Mouse (Mus musculus) liver, embryonic 12.5 days (tissue): ENCODE measurements at regions not wholly inside any gene's neighbourhood (a gene's known extent, or its start where the extent isn't known, plus 50 kb on each side); places are given as distances from the start of the nearest gene placed in this dataset.

Experiments
- ATAC-seq: fragments of 200-750 bp; cut with Nextera tagmentation; 2 replicates; pipeline ENCODE4 v1.8.0; 2017; ENCODE audit warnings: moderate number of reproducible peaks, mild to moderate bottlenecking, moderate library complexity
- H3K27ac ChIP-seq: fragments of 300-500 bp; sonication (generic); 2 replicates; pipeline ENCODE4 v1.5.1; 2016; ENCODE audit warnings: mild to moderate bottlenecking
- H3K27me3 ChIP-seq: fragments of 300-500 bp; sonication (generic); replicated peaks from 2 replicates; pipeline ENCODE4 v1.6.1; 2016; ENCODE audit warnings: mild to moderate bottlenecking, moderate library complexity
- H3K36me3 ChIP-seq: fragments of 300-500 bp; sonication (generic); 2 replicates; pipeline ENCODE4 v1.6.1; 2016; ENCODE audit warnings: mild to moderate bottlenecking, moderate library complexity
- H3K4me1 ChIP-seq: fragments of 300-500 bp; sonication (generic); 2 replicates; pipeline ENCODE4 v1.6.1; 2016
- H3K4me2 ChIP-seq: fragments of 300-500 bp; sonication (generic); 2 replicates; pipeline ENCODE4 v1.6.1; 2016; ENCODE audit warnings: mild to moderate bottlenecking, moderate library complexity
- H3K4me3 ChIP-seq: fragments of 300-500 bp; sonication (generic); 2 replicates; pipeline ENCODE4 v1.5.1; 2016; ENCODE audit warnings: mild to moderate bottlenecking, moderate library complexity
- H3K9ac ChIP-seq: fragments of 300-500 bp; sonication (generic); 2 replicates; pipeline ENCODE4 v1.6.1; 2016; ENCODE audit warnings: mild to moderate bottlenecking, moderate library complexity
- H3K9me3 ChIP-seq: fragments of 300-500 bp; sonication (generic); replicated peaks from 2 replicates; pipeline ENCODE4 v1.6.1; 2016; ENCODE audit warnings: mild to moderate bottlenecking, moderate library complexity
- WGBS: fragments of 180-500 bp; shearing (Covaris S2); methylation state at CpG from one replicate; pipeline ENCODE4 v1.1.7; 2016; ENCODE audit not compliant: insufficient replicate concordance; 5-methylcytosine and 5-hydroxymethylcytosine counted together

DNA sequence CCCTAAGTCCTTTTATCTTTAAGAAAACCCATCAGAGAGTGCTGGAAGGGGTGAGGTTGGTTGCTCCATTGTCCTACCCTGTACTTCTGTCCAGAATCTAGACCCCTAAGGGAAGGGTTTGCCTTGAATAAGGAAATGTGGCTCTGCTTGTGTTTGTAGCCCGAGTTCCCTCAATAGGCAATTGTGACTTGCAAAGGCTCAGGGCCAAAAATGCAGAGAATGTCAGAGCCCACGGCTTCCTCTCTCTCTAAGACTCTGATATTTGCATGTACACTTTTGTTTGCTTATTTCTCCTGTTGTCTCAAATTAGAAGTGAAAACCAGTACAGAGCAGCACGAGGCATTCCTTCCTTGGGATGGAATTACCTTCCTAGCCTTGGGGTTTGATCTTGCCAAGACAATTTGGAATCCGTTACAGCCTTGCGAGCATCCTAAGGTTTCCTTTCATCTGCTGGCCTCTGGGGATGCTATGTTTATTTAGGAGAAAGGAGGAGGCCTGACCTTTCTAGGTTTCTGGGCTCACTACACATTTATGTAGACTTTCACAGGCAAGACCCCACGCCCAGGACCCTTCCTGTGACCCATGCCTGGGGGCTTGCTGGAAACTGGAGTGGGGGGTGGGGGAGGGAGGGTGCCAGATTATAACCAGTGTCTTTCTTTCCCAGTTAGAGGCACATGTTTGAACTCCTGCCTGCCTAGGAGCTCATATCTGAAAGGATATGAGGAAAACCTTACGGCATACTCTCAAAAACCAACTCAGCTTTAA is 181.8 kb downstream of the Trim29 start:
- H3K36me3 ChIP-seq, result no peaks in the 10 kb centered on the region
- ATAC-seq, result no peak
- H3K9me3 ChIP-seq, result no peaks in the 10 kb centered on the region
- WGBS, result 44% methylated on average over 7 of the region's 7 CpGs
- H3K27ac ChIP-seq, result no peak overlapping the region
- no peaks in the 10 kb centered on the region for H3K4me1 ChIP-seq
- no peaks in the 10 kb centered on the region for H3K27me3 ChIP-seq
- H3K4me2 ChIP-seq, result no peak overlapping the region
- H3K4me3 ChIP-seq, result no peak overlapping the region
- no peak overlapping the region for H3K9ac ChIP-seq

- Histone ChIP-seq H3K4me2 (no peak overlapping the region), H3K9ac (no peak overlapping the region), H3K27me3 (no peaks in the 10 kb centered on the region), H3K4me1 (no peaks in the 10 kb centered on the region), H3K36me3 (no peaks in the 10 kb centered on the region), H3K27ac (no peak overlapping the region), H3K9me3 (no peaks in the 10 kb centered on the region), H3K4me3 (no peak overlapping the region)
- no peak for ATAC-seq
- 72% methylated on average over 14 of the region's 14 CpGs for WGBS
Observed at GRCm38 (mm10) chr9:43498596-43498995, 187.9 kb downstream of the Trim29 start.

DNA sequence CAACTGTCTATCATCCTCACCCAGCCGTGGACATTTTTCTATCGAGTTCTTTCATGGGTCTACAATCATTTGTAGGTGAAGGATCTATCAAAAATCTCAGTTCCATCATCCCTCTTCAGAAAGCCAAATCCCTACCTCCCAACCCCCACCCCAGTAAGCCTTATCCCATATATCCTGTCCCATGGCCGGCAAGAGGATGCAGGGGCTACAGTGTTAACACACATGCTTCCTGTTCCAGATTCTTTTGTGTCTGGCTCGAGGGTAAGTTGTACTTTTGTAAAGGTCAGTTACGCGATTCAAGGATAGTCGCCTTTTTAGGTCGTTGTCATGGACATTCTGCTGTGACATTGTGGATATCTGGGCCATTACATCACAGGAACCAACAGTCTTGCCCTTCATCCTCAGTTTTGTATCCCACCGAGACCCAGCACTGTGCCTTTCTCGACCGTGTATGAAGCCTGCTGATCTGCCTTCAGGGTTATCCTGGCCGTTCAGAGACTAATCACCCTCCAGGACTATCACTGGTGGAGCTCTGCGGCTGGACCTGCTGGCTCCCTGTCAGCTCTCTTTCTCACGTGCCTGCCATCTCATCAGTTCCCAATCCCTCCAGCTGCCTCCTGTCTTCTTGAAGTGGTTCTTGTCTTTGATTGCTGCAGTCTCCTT is 193.8 kb downstream of the Trim29 start:
- WGBS, result 31% methylated on average over 14 of the region's 14 CpGs
- Histone ChIP-seq H3K9me3 (no peaks in the 10 kb centered on the region), H3K4me1 (no peaks in the 10 kb centered on the region), H3K27ac (no peak overlapping the region), H3K4me2 (no peak overlapping the region), H3K4me3 (no peak overlapping the region), H3K9ac (no peak overlapping the region), H3K27me3 (no peaks in the 10 kb centered on the region), H3K36me3 (no peaks in the 10 kb centered on the region)
- no peak for ATAC-seq

DNA sequence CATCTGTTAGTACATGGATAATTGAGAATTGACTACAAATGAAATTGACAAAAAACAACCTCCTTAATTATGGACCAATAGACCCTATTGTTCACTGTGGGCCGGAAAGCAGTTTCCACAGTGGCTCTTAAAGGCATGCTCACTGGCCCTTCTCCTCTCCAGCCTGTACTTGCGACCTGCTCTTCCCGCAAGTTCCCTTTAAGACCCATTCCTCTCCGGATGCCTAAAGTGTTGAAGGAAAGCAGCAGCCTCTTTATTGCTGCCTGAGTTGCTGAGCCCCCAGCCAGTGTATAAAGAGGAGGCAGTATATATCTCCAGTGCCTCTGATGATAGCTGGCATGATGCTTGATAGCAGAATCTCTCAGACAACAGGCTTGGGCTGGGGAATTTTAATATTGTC is 195.2 kb downstream of the Trim29 start:
- H3K4me3 ChIP-seq, result no peak overlapping the region
- no peak overlapping the region for H3K4me2 ChIP-seq
- H3K9me3 ChIP-seq, result no peaks in the 10 kb centered on the region
- no peak for ATAC-seq
- no peak overlapping the region for H3K27ac ChIP-seq
- WGBS, result 42% methylated on average over 4 of the region's 4 CpGs
- H3K36me3 ChIP-seq, result no peaks in the 10 kb centered on the region
- no peaks in the 10 kb centered on the region for H3K27me3 ChIP-seq
- H3K9ac ChIP-seq, result no peak overlapping the region
- no peaks in the 10 kb centered on the region for H3K4me1 ChIP-seq

- H3K9ac ChIP-seq, result no peak overlapping the region
- no peak for ATAC-seq
- H3K4me2 ChIP-seq, result no peak overlapping the region
- H3K4me1 ChIP-seq, result no peaks in the 10 kb centered on the region
- H3K36me3 ChIP-seq, result no peaks in the 10 kb centered on the region
- H3K9me3 ChIP-seq, result no peaks in the 10 kb centered on the region
- H3K4me3 ChIP-seq, result no peak overlapping the region
- H3K27me3 ChIP-seq, result no peaks in the 10 kb centered on the region
- WGBS, result 41% methylated on average over 6 of the region's 6 CpGs
- no peak overlapping the region for H3K27ac ChIP-seq
Observed at GRCm38 (mm10) chr9:43506276-43506675, 195.6 kb downstream of the Trim29 start.

GRCm38 (mm10) chr9:43512806-43513205 is 202.2 kb downstream of the Trim29 start:
- no peak overlapping the region for H3K4me2 ChIP-seq
- H3K27ac ChIP-seq, result no peak overlapping the region
- H3K4me1 ChIP-seq, result no peaks in the 10 kb centered on the region
- no peaks in the 10 kb centered on the region for H3K36me3 ChIP-seq
- no peak for ATAC-seq
- H3K27me3 ChIP-seq, result no peaks in the 10 kb centered on the region
- H3K9ac ChIP-seq, result no peak overlapping the region
- WGBS, result 49% methylated on average over 6 of the region's 6 CpGs
- no peaks in the 10 kb centered on the region for H3K9me3 ChIP-seq
- H3K4me3 ChIP-seq, result no peak overlapping the region

DNA sequence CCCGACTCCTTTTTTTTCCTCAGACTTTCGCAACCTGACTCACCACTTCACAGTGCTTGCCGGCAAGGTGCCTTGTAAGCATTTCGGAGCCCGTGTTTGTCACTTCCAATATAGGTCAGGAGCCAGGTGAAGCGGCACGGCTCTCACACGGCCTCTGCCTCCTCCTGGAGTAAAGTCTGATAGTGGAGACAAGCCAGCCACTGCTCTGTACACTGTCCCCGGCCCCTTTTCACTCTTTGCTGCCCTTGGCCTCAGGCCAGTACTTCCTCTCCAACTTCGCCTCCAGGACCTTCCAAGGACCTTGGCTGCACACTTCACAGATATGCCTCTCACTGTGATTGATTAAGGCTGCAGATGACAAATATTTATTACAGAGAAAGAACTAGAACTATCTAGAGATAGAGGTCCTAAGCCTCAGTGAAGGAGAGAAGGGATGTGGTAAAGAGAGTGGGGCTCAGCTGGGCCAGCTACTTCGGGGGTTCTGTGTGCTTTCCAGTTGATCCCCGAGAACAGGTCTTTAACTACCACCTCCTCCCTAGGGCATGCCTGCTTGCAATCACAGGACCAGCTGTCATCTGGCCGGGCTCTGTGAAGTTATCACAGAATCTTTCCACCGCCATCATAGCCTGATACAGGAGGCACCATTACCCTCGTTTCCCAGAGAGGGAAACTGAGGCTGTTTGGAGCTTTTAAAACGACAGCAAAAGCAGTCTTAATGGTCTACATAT is 204.2 kb downstream of the Trim29 start:
- 64% methylated on average over 16 of the region's 16 CpGs for WGBS

GRCm38 (mm10) chr9:43520931-43521330 is 210.3 kb downstream of the Trim29 start:
- Histone ChIP-seq H3K4me2 (no peak overlapping the region), H3K4me1 (no peaks in the 10 kb centered on the region), H3K4me3 (no peak overlapping the region), H3K27me3 (no peaks in the 10 kb centered on the region), H3K9me3 (no peaks in the 10 kb centered on the region), H3K9ac (no peak overlapping the region), H3K27ac (no peak overlapping the region), H3K36me3 (no peaks in the 10 kb centered on the region)
- no peak for ATAC-seq
- 76% methylated on average over 3 of the region's 3 CpGs for WGBS

More for the DNA sequence above, 204.2 kb downstream of the Trim29 start:
- no peak for ATAC-seq
- no peak overlapping the region for H3K27ac ChIP-seq
- no peaks in the 10 kb centered on the region for H3K4me1 ChIP-seq
- no peaks in the 10 kb centered on the region for H3K27me3 ChIP-seq
- H3K9ac ChIP-seq, result no peak overlapping the region
- no peak overlapping the region for H3K4me3 ChIP-seq
- no peaks in the 10 kb centered on the region for H3K9me3 ChIP-seq
- no peak overlapping the region for H3K4me2 ChIP-seq
- H3K36me3 ChIP-seq, result no peaks in the 10 kb centered on the region

- 56% methylated on average over 4 of the region's 4 CpGs for WGBS
- Histone ChIP-seq H3K4me2 (no peak overlapping the region), H3K4me3 (no peak overlapping the region), H3K36me3 (no peaks in the 10 kb centered on the region), H3K27me3 (no peaks in the 10 kb centered on the region), H3K9me3 (no peaks in the 10 kb centered on the region), H3K9ac (no peak overlapping the region), H3K27ac (no peak overlapping the region), H3K4me1 (no peaks in the 10 kb centered on the region)
- ATAC-seq, result no peak
Observed at GRCm38 (mm10) chr9:43524947-43525565, 214.4 kb downstream of the Trim29 start.

DNA sequence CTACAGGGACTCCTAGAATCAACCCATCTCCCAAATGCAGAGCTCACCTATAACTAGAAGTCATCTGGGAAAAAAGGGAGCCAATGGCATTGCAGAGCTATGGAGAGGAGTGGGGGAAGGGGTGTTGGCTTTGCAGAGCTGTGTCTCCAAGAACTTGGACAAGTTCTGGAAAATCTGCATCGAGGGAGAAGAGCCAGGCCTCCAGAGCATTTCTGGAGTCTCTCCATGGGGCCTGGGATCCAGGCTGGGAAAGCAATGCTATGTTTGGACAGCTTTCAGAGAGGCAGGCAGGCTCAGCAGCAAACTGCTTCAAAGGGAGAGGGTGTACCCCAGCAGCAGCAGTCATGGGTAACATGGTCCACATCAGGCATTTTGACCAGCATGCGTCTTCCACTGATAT is 211.6 kb upstream of the Nectin1 start:
- Histone ChIP-seq H3K4me3 (no peak overlapping the region), H3K36me3 (no peaks in the 10 kb centered on the region), H3K27ac (no peak overlapping the region), H3K9ac (no peak overlapping the region), H3K9me3 (no peaks in the 10 kb centered on the region), H3K4me1 (no peaks in the 10 kb centered on the region), H3K4me2 (no peak overlapping the region), H3K27me3 (no peaks in the 10 kb centered on the region; the same call in 1 of the 2 replicates)
- WGBS, result 56% methylated on average over 2 of the region's 2 CpGs
- ATAC-seq, result no peak

DNA sequence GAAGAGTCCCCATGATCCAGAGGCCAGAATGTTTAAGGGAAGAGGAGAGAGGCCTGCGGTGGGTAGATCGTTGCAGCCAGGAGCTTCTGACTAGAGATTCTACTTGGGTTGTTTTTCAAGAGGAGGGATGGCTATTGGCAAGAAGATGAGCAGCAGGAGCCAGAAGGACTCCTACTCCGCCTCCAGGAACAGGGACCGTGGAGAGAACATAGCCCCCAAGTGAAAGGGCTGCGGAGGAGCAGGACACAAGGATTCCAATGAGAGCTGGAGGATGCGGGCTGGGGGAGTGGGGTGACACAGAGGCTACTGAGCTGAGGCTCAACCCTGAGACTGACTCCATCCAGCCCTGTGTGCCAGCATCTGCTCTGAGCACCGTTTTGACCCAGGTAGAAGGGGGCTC is 207.8 kb upstream of the Nectin1 start:
- H3K36me3 ChIP-seq, result no peaks in the 10 kb centered on the region
- no peak overlapping the region for H3K4me2 ChIP-seq
- ATAC-seq, result no peak
- H3K4me1 ChIP-seq, result no peaks in the 10 kb centered on the region
- no peaks in the 10 kb centered on the region; the same call in 1 of the 2 replicates for H3K27me3 ChIP-seq
- no peak overlapping the region for H3K9ac ChIP-seq
- WGBS, result 65% methylated on average over 7 of the region's 7 CpGs
- H3K27ac ChIP-seq, result no peak overlapping the region
- H3K9me3 ChIP-seq, result no peaks in the 10 kb centered on the region
- no peak overlapping the region for H3K4me3 ChIP-seq

DNA sequence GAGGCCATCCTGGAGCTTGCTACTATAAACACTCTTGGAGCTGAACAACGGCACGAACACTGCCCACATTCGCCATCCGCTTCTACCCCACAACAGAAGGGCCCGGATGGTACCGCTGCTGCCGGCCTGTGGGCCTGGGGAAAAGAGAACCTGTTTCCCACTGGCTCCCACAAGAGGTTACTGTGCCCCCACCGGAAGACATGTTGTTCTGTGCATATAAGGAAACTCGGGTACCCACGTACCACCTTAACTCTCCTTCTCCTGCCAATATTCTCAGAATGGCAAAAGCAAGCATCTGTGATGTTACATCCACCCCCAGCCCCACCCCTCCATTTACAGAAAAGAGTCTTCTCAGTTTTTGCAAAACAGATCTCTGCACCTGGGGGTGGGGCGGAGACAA is 206.7 kb upstream of the Nectin1 start:
- no peaks in the 10 kb centered on the region for H3K4me1 ChIP-seq
- H3K9me3 ChIP-seq, result no peaks in the 10 kb centered on the region
- H3K36me3 ChIP-seq, result no peaks in the 10 kb centered on the region
- H3K4me3 ChIP-seq, result no peak overlapping the region
- H3K4me2 ChIP-seq, result no peak overlapping the region
- H3K27ac ChIP-seq, result no peak overlapping the region
- 78% methylated on average over 11 of the region's 11 CpGs for WGBS
- H3K9ac ChIP-seq, result no peak overlapping the region
- ATAC-seq, result no peak
- no peaks in the 10 kb centered on the region for H3K27me3 ChIP-seq
